Mouse (Mus musculus): Measurements from ENCODE around the gene Lrp10. TPM values are rescaled to one million over a fixed set of nuclear protein-coding genes. Genes with fewer than 3 reads are reported as not detected.
A peak's percentile ranks its signal among the peaks of the same experiment; 100 is the strongest.

The Lrp10 gene
- polyA plus RNA-seq, 1 experiment from 2014 or later = 27.5 TPM

- H3K27me3 ChIP-seq (ENCODE audit: control insufficient read depth, insufficient read depth, low read length) = no peaks in the 10 kb centered on the region
- H3K27ac ChIP-seq (replicated peaks; ENCODE audit: low read depth, low read length) = no peak overlapping the region
- no peak for DNase-seq
- peaks cover 18% of the 10 kb centered on the region; the same call in 1 of the 2 replicates for H3K36me3 ChIP-seq (ENCODE audit: control insufficient read depth, insufficient read depth, low read length)
- no peak overlapping the region for H3K9ac ChIP-seq (replicated peaks; ENCODE audit: low read length)
- H3K4me2 ChIP-seq (ENCODE audit: low read length) = no peak overlapping the region
- H3K4me1 ChIP-seq (ENCODE audit: control insufficient read depth, insufficient read depth, low read length) = no peaks in the 10 kb centered on the region
- 94% methylated on average over 14 of the region's 14 CpGs for WGBS
- no peaks in the 10 kb centered on the region for H3K9me3 ChIP-seq (ENCODE audit: control insufficient read depth, low read length)
- no peak for ATAC-seq (ENCODE audit: low FRiP score, low TSS enrichment)
- no peak overlapping the region for H3K4me3 ChIP-seq (replicated peaks; ENCODE audit: low read depth, low read length)
These were observed 23.4 kb upstream of the Lrp10 start for GRCm38 (mm10) chr14:54440538-54440937.

- no peaks in the 10 kb centered on the region for H3K9me3 ChIP-seq (ENCODE audit: control insufficient read depth, low read length)
- H3K4me2 ChIP-seq (ENCODE audit: low read length) = no peak overlapping the region
- no peak overlapping the region for H3K27ac ChIP-seq (replicated peaks; ENCODE audit: low read depth, low read length)
- 86% methylated on average over 4 of the region's 4 CpGs for WGBS
- ATAC-seq (ENCODE audit: low FRiP score, low TSS enrichment) = no peak
- H3K4me3 ChIP-seq (replicated peaks; ENCODE audit: low read depth, low read length) = no peak overlapping the region
- no peak for DNase-seq
- H3K27me3 ChIP-seq (ENCODE audit: control insufficient read depth, insufficient read depth, low read length) = no peaks in the 10 kb centered on the region
- peaks cover 18% of the 10 kb centered on the region; the same call in 1 of the 2 replicates for H3K36me3 ChIP-seq (ENCODE audit: control insufficient read depth, insufficient read depth, low read length)
- no peak overlapping the region for H3K9ac ChIP-seq (replicated peaks; ENCODE audit: low read length)
- no peaks in the 10 kb centered on the region for H3K4me1 ChIP-seq (ENCODE audit: control insufficient read depth, insufficient read depth, low read length)
These were observed 22.6 kb upstream of the Lrp10 start for GRCm38 (mm10) chr14:54441365-54441764.

GRCm38 (mm10) chr14:54442548-54442947, 21.4 kb upstream of the Lrp10 start:
- Histone ChIP-seq H3K27ac (replicated peaks; ENCODE audit: low read depth, low read length) (no peak overlapping the region), H3K4me3 (replicated peaks; ENCODE audit: low read depth, low read length) (no peak overlapping the region), H3K36me3 (ENCODE audit: control insufficient read depth, insufficient read depth, low read length) (peaks cover 18% of the 10 kb centered on the region; the same call in 1 of the 2 replicates), H3K27me3 (ENCODE audit: control insufficient read depth, insufficient read depth, low read length) (no peaks in the 10 kb centered on the region), H3K4me1 (ENCODE audit: control insufficient read depth, insufficient read depth, low read length) (no peaks in the 10 kb centered on the region), H3K4me2 (ENCODE audit: low read length) (no peak overlapping the region), H3K9me3 (ENCODE audit: control insufficient read depth, low read length) (no peaks in the 10 kb centered on the region), H3K9ac (replicated peaks; ENCODE audit: low read length) (no peak overlapping the region)
- no peak for ATAC-seq (ENCODE audit: low FRiP score, low TSS enrichment)
- 87% methylated on average over 3 of the region's 3 CpGs for WGBS
- DNase-seq = no peak

GRCm38 (mm10) chr14:54443196-54443595, 20.7 kb upstream of the Lrp10 start:
- 40% methylated on average over 3 of the region's 3 CpGs for WGBS
- H3K36me3 ChIP-seq (ENCODE audit: control insufficient read depth, insufficient read depth, low read length) = peaks cover 16% of the 10 kb centered on the region; the same call in 1 of the 2 replicates
- H3K27me3 ChIP-seq (ENCODE audit: control insufficient read depth, insufficient read depth, low read length) = no peaks in the 10 kb centered on the region
- H3K4me3 ChIP-seq (replicated peaks; ENCODE audit: low read depth, low read length) = no peak overlapping the region
- H3K4me1 ChIP-seq (ENCODE audit: control insufficient read depth, insufficient read depth, low read length) = no peaks in the 10 kb centered on the region
- DNase-seq (no peak), ATAC-seq (ENCODE audit: low FRiP score, low TSS enrichment) (0 out of 2 replicates have a peak, but pooled peaks have one; percentile 53)
- H3K4me2 ChIP-seq (ENCODE audit: low read length) = no peak overlapping the region
- H3K9ac ChIP-seq (replicated peaks; ENCODE audit: low read length) = no peak overlapping the region
- H3K9me3 ChIP-seq (ENCODE audit: control insufficient read depth, low read length) = no peaks in the 10 kb centered on the region
- no peak overlapping the region for H3K27ac ChIP-seq (replicated peaks; ENCODE audit: low read depth, low read length)

GRCm38 (mm10) chr14:54443712-54444618, 20.0 kb upstream of the Lrp10 start:
- no peaks in the 10 kb centered on the region for H3K9me3 ChIP-seq (ENCODE audit: control insufficient read depth, low read length)
- 0 out of 2 replicates have a peak, but pooled peaks cover 3% of the 10 kb centered on the region for H3K4me1 ChIP-seq (ENCODE audit: control insufficient read depth, insufficient read depth, low read length)
- no peaks in the 10 kb centered on the region for H3K27me3 ChIP-seq (ENCODE audit: control insufficient read depth, insufficient read depth, low read length)
- peaks cover 10% of the 10 kb centered on the region; the same call in 1 of the 2 replicates for H3K36me3 ChIP-seq (ENCODE audit: control insufficient read depth, insufficient read depth, low read length)
- no peak for ATAC-seq (ENCODE audit: low FRiP score, low TSS enrichment)
- no peak overlapping the region for H3K4me2 ChIP-seq (ENCODE audit: low read length)
- H3K27ac ChIP-seq (replicated peaks; ENCODE audit: low read depth, low read length) = no peak overlapping the region
- no peak overlapping the region for H3K9ac ChIP-seq (replicated peaks; ENCODE audit: low read length)
- no peak overlapping the region for H3K4me3 ChIP-seq (replicated peaks; ENCODE audit: low read depth, low read length)
- 70% methylated on average over 15 of the region's 15 CpGs for WGBS
- no peak for DNase-seq

- Histone ChIP-seq H3K27me3 (ENCODE audit: control insufficient read depth, insufficient read depth, low read length) (no peaks in the 10 kb centered on the region), H3K4me2 (ENCODE audit: low read length) (no peak overlapping the region), H3K9me3 (ENCODE audit: control insufficient read depth, low read length) (no peaks in the 10 kb centered on the region), H3K27ac (replicated peaks; ENCODE audit: low read depth, low read length) (no peak overlapping the region), H3K4me3 (replicated peaks; ENCODE audit: low read depth, low read length) (no peak overlapping the region), H3K36me3 (ENCODE audit: control insufficient read depth, insufficient read depth, low read length) (no peaks in the 10 kb centered on the region), H3K9ac (replicated peaks; ENCODE audit: low read length) (no peak overlapping the region), H3K4me1 (ENCODE audit: control insufficient read depth, insufficient read depth, low read length) (0 out of 2 replicates have a peak, but pooled peaks cover 3% of the 10 kb centered on the region)
- no peak for ATAC-seq (ENCODE audit: low FRiP score, low TSS enrichment)
- no peak for DNase-seq
- 54% methylated on average over 3 of the region's 3 CpGs for WGBS
These were observed 18.5 kb upstream of the Lrp10 start for GRCm38 (mm10) chr14:54445476-54445875.

GRCm38 (mm10) chr14:54453566-54453965, 10.4 kb upstream of the Lrp10 start:
- WGBS = 86% methylated on average over 9 of the region's 9 CpGs
- H3K27ac ChIP-seq (replicated peaks; ENCODE audit: low read depth, low read length) = no peak overlapping the region
- DNase-seq = no peak

GRCm38 (mm10) chr14:54454669-54455528, 9.0 kb upstream of the Lrp10 start:
- H3K9me3 ChIP-seq (ENCODE audit: control insufficient read depth, low read length) = no peaks in the 10 kb centered on the region
- H3K4me1 ChIP-seq (ENCODE audit: control insufficient read depth, insufficient read depth, low read length) = no peaks in the 10 kb centered on the region
- H3K4me2 ChIP-seq (ENCODE audit: low read length) = no peak overlapping the region
- no peaks in the 10 kb centered on the region for H3K27me3 ChIP-seq (ENCODE audit: control insufficient read depth, insufficient read depth, low read length)
- 88% methylated on average over 11 of the region's 11 CpGs for WGBS
- no peak overlapping the region for H3K27ac ChIP-seq (replicated peaks; ENCODE audit: low read depth, low read length)
- ATAC-seq (ENCODE audit: low FRiP score, low TSS enrichment) (no peak), DNase-seq (no peak)
- H3K36me3 ChIP-seq (ENCODE audit: control insufficient read depth, insufficient read depth, low read length) = no peaks in the 10 kb centered on the region
- H3K4me3 ChIP-seq (replicated peaks; ENCODE audit: low read depth, low read length) = no peak overlapping the region
- H3K9ac ChIP-seq (replicated peaks; ENCODE audit: low read length) = no peak overlapping the region

More at GRCm38 (mm10) chr14:54453566-54453965, 10.4 kb upstream of the Lrp10 start:
- Histone ChIP-seq H3K9me3 (ENCODE audit: control insufficient read depth, low read length) (no peaks in the 10 kb centered on the region), H3K4me1 (ENCODE audit: control insufficient read depth, insufficient read depth, low read length) (0 out of 2 replicates have a peak, but pooled peaks cover 3% of the 10 kb centered on the region), H3K9ac (replicated peaks; ENCODE audit: low read length) (no peak overlapping the region), H3K36me3 (ENCODE audit: control insufficient read depth, insufficient read depth, low read length) (no peaks in the 10 kb centered on the region), H3K4me2 (ENCODE audit: low read length) (no peak overlapping the region), H3K27me3 (ENCODE audit: control insufficient read depth, insufficient read depth, low read length) (no peaks in the 10 kb centered on the region), H3K4me3 (replicated peaks; ENCODE audit: low read depth, low read length) (no peak overlapping the region)
- ATAC-seq (ENCODE audit: low FRiP score, low TSS enrichment) = no peak

Measured in midbrain, embryonic 14.5 days (tissue).